Mouse (Mus musculus) activated CD4-positive, CD25-positive, alpha-beta regulatory T cell, adult 4 months (primary cell): ENCODE data around the gene Cars. TPM values are rescaled to one million over a fixed set of nuclear protein-coding genes. Genes with fewer than 3 reads are reported as not detected.
A peak's percentile ranks its signal among the peaks of the same experiment; 100 is the strongest.

Source experiments
- ATAC-seq: one replicate; pipeline ENCODE4 v1.8.0; 2017
- polyA plus RNA-seq, 2 experiments: library from polyadenylated mRNA; unstranded; fragments of 100-300 nt; shearing (Covaris generic); gene quantifications; one replicate each; pipeline ENCODE4 v1.2.1; 2017

Gene Cars
- 10 to 100 TPM; 26.1 to 30.4 TPM for polyA plus RNA-seq

DNA sequence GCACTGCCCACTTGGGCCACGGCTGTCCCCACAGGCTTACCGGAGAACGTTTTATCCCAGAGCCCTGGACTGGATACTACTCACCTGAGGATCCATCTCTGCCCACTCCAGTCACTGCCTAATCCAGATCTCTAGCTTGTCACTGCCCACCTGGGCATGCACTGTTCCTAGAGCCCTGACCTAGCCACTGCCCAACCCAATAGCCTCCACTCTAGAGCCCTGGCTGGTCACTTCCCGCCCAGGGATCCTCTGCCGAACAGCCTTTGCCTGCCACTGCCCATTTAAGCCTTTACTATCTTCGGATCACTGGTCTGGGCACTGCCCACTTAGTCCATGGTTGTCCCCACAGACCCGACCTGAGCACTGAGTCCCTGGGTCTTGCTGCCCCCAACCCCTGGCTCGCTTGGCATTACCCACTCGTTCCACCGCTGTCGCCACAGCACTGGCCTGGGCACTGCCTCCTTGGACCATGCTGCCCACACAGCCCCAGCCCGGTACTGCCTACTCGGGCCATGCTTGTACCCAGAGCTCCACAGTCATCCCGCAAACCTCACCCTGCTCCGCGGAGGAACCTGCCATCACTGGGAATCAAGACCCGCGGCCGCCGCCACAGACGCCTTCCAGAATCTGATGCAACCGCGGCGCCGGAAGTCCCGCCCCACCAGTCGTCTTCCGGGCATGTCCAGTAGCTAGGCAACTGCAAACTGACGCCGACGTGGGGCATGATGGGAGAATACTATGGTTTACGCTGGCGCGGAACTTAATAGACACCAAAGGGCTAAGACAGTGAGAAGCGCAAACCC lies at the start of gene Cars:
Gene Cars (minus strand): TSS at position 663 of the 803 bp plus-strand sequence.
- peak; percentile 99 for ATAC-seq

DNA sequence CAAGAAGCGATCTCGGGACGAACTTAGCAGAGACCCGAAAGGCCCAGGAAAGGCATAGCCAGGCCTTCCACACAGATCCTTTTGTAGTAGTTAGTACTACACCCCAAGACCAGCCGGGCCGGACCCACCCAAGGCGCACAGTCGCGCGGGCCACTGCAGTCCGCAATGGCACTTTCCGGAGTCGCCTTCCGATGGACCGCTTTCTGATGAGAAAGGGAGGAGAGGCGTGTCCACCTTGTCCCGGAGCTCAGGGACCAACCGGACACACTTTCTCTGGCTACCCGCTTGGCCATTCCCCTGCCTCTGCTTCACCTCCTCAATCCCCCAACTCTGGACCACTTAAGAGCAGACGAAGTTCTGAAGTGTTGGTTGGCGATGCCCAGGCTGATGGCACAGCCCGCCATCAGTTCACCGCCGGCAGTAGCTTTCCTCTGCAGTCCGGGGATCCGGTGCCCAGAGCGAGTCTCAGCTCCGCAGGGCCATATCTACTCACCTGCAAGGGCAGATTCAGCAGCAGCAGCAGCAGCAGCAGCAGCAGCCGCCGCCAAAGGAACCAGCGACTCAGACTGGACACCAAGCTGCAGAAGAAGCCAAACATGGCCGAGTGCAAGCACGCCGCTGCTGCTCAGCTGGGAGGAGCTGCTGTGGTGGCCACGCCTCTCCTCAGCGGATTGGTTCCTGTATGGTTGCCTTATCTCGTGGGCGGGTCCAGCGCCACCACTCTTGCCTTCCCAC lies 49.3 kb upstream of the Cars start, which contains the start of gene Tnfrsf22:
Gene Tnfrsf22 (minus strand): TSS at position 628 of the 735 bp plus-strand sequence.
- peak; percentile 100 for ATAC-seq

GRCm38 (mm10) chr7:143643949-143644348 lies 44.1 kb upstream of the Cars start:
- peak; percentile 57 for ATAC-seq

DNA sequence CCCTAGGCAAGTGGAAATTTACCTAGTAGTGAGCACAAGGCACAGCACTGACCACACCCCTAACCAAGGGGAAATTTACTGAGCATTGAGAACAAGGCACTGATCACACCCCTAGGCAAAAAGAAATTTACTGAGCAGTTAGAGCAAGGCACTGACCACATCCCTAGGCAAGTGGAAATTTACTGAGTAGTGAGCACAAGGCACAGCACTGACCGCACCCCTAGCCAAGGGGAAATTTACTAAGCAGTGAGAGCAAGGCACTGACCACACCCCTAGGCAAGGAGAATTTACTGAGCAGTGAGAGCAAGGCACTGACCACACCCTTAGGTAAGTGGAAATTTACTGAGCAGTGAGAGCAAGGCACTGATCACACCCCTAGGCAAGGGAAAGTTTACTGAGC lies 36.8 kb upstream of the Cars start:
- no peak for ATAC-seq

GRCm38 (mm10) chr7:143631503-143631902 lies 31.6 kb upstream of the Cars start:
- no peak for ATAC-seq

DNA sequence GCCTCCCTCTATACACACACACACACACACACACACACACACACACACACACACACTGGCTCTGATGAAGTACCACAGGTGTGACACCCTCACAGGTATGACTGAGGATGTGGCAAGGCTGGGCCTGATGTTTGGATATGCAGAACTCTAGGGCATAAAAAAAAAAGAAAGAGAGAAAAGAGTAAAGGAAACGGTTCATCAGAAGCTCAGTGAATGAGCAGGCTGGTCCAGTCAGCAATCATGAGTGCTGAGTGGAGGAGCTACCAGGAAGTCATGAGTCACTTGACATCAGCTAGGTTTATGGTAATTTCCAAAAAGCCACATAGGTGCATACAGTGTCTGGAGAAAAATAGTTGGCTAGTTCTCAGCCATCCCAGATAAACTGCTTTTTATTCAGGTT lies 29.6 kb upstream of the Cars start:
- ATAC-seq, result peak; percentile 70

- ATAC-seq, result peak; percentile 40
Observed at GRCm38 (mm10) chr7:143628540-143628939, 28.6 kb upstream of the Cars start, which contains the start of gene Tnfrsf26. Gene Tnfrsf26, minus strand, starts transcription at chr7:143628722.

GRCm38 (mm10) chr7:143627555-143628286 lies 27.8 kb upstream of the Cars start:
- ATAC-seq, result peak; percentile 11

- peak; percentile 17 for ATAC-seq
Observed at GRCm38 (mm10) chr7:143626178-143626577, 26.3 kb upstream of the Cars start.

DNA sequence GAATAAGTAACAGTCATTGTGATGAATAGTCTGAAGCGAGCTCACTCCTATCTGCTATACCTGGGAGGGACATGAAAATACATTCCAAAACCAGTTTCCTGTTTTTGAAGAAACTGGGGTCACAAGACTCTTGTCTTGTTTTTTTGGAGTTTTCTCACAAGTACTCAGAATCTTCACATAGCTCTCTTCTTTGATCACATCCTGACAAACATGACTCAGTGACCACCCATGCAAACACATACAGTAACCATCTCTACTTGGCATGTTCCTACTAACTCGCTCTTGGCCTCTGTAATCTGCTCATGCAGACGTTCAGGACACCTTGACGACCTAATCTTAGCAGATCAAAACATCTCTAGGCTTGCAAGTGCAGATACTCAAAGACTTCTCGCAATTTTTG lies 25.3 kb upstream of the Cars start:
- ATAC-seq, result peak; percentile 8

GRCm38 (mm10) chr7:143624561-143624960 lies 24.7 kb upstream of the Cars start:
- ATAC-seq, result peak; percentile 2

DNA sequence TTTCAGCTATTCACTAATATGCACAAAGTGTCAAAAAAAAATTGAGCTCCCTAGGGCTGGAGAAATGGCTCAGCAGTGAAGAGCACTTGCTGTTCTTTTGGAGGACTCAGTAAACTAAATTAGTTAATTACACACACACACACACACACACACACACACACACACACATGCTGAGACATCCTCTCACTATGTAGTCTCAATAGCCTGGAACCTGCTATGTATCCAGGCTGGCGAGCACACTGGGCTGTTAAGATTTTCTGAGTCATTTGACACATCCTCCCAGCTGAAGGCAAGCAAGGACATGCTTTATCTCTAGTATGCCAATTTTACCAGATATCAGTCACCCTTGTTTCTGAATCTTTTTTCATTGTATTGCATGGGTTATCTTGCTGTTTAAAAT lies 21.1 kb upstream of the Cars start:
- no peak for ATAC-seq

- ATAC-seq, result no peak
Observed at GRCm38 (mm10) chr7:143614404-143615135, 14.7 kb upstream of the Cars start.

DNA sequence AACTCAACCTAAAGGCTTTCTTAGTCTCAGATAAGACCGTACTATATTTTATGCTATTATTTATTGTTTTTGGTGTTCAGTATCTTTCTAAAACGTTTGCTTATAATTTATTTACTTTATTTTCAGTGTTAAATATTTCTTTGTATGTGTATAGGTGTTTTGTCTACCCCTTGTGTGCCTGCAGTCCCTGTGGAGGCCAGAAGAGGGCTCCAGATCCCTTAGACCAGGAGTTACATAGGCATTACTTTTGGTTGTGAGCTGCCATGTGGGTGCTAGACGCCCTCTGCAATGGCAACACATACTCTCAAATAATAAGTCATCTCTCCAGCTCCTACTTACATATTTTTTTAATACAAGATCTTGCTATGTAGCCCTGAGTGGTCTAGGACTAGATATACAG lies 12.3 kb upstream of the Cars start:
- ATAC-seq, result no peak

DNA sequence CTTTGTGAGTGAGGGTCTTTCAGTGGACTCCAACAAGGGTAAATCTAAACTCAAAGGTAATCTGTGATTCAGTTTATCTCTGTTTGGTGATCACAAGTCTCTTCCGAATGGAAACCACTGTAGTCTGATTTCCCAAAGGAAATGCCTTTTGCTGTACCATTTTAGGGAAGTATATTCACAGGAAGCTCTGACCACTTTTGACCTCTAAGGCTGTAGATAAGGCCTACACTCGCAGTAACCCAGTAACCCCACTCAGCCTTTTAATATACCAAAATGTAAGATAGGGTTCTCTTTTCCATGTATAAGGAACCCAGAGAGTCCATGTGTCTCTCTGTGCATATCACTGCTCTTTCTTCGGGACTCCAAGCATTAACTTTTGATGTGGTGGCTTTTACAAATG lies 5.4 kb upstream of the Cars start:
- ATAC-seq, result no peak

- no peak for ATAC-seq
Observed at GRCm38 (mm10) chr7:143604889-143605288, 5.0 kb upstream of the Cars start.

GRCm38 (mm10) chr7:143601705-143602104 lies 1.8 kb upstream of the Cars start:
- ATAC-seq, result no peak

GRCm38 (mm10) chr7:143600231-143600740 lies 396 bp upstream of the Cars start:
- ATAC-seq, result no peak

DNA sequence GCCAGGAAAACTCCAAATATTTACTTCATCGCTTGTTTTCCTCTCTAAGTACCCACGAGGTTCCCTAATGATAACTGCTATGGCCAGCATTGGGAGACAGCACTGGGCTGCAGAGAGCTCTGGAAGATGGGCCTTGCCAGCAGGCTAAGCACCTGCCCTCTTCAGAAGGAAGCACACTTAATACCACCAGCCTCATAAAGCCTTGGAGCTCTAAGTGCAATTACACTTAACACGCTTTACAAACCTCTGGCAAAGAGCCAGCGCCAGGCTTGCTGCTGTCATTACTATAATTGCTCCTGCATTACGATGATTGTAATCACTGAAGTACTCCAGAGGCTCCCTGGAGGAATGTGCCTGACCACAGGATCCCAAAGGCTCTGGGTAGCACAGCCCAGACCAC lies 5.0 kb downstream of the Cars start:
- ATAC-seq, result no peak

DNA sequence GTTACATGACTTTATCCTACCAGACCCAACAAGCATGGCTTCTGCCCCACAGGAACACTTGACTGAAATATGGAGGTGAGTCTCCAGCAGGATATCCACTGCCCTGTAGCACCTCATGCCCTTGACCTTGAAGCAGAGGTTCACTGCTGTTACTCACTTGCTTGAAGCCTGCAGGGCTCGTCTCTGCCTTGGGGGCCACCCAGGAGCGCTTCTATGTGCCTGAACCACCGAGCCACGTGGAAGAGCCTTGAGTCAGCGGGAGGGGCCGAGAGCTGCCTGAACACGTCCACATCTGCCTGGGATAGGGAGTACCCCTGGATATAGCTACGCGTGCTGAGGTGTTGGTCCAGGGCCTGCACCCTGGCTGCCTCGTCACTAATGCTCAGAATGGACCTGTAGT lies 7.6 kb downstream of the Cars start:
- ATAC-seq, result no peak

DNA sequence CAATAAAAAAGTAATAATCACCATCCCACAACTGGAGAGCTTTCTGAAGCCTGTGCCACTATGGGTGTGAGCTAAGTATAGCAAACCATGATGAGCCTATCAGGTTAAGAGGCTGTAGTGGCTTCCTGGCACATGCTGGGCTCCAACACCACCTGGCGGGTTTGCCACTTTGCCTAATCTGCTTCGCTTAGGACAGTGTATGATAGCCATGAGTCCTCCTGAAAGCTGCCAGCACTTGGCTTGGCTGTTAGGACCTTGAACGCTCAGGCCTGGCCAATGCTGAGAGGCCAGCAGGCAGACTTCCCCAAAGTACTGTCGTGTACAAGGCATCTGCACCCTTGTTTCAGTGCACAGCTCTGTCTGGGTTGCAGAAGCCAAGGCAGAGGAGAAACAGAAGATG lies 11.9 kb downstream of the Cars start:
- ATAC-seq, result no peak

GRCm38 (mm10) chr7:143587586-143587985 lies 12.3 kb downstream of the Cars start:
- ATAC-seq, result no peak
